Mouse (Mus musculus) bone marrow, adult 2 months (tissue): ENCODE results near the gene Sec16a.

Experiments
- CTCF ChIP-seq: fragments of 200-500 bp; IDR thresholded peaks from 2 replicates; pipeline ENCODE4 v1.5.1; 2011; ENCODE audit warnings: low read length, control low read depth; ENCODE audit not compliant: control insufficient read depth, insufficient read depth
- POLR2A ChIP-seq: fragments of 200-500 bp; IDR thresholded peaks from 2 replicates; pipeline ENCODE4 v1.6.1; 2011; ENCODE audit warnings: low read depth, mild to moderate bottlenecking, control low read depth, low read length, borderline replicate concordance; ENCODE audit not compliant: control insufficient read depth

GRCm38 (mm10) chr2:26434791-26435572 lies 10.0 kb downstream of the Sec16a start:
- TF ChIP-seq POLR2A = no peak
- no peak for TF ChIP-seq CTCF
